Mouse (Mus musculus) 416B (cell line): ENCODE data around the gene Baiap2l2.

ENCODE experiments used
- DNase-seq: peaks from one replicate; pipeline ENCODE4 v3.0.0; 2011; ENCODE audit warnings: low read depth

The Baiap2l2 gene

DNA sequence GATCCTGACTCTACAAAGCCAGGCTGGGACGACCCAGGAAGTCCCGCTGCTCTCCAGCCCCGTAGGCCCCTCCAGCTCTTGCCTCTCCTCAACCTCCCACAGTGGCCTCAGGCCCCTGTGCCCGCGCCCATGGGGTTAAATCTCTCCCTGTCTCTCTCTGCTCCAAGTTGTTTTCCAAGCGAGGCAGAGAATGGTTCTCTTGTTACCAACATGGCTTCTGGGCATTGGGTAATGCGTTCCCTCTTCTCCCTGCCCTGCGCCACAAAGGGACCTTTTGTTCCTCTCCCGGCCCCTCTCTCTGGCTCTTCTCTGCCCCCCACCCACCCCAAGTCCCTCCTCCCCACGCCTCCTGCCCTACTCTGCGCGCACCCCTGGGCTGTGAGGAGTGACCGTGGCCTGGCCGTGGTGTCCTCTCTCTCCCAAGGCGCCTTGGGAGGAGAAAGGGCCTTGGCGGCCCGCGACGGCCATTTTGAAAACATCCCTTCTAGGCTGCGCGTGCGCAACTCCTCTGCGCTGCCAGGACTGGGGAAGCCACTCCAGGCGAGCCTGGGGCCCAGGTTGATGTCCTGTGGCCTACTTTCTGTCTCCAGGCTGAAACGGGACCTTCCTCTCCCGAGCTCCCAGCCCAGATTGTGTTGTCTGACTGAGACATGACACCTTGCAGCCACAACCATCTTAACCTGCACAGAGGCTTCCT, 72.4 kb downstream of the Baiap2l2 start:
- no peak for DNase-seq

DNA sequence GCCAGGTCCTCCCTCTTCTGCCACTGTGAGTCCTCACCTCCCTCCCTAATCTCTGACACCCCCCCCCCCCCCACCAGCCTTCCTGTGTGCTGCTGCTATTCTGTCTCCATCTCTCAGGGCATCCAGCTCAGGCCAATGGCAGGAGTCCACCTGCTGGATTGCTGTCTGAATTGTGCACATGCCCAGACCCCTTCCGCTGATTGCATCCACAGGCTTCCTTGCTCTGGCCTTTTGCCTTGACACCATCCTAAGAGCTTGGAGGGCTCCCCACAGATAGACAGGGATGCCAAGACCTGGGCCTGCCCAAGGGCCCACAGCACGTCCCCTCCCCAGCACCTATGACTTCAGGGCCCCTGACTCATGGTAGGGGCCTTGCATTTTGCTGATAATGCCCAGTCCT, 75.0 kb downstream of the Baiap2l2 start:
- DNase-seq = no peak

DNA sequence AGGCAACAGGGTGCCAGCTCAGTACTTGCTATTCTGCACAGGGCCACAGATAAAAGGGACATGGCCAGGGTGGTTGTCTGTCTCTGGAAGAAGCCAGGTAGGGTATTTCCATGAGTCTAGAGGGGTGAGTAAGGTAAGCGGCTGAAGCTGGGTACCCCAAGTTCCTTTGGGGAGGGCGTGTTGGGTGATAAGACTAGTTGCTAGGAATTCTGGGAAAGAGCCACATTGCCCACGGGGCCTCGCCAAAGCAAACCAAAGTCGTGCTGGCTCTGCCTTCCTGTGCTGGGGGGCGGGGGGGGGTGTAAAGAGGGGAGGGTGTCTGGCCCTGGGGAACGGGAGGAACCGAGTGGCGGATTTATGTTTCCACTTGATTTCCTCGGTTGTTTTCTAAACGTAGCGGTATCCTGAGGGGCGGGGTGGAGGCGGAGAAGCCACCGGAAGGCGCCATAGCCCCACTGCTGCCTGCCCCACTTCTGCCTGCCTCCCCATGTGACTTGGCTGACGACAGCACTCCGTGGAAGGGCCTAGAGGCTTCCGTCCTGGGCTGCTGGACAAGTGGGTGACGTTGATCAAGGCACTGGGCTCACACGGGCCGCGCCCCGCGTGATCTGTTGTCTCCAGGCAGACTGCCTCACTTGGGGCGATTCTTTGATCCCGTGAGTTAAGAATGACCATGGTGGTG, 76.4 kb downstream of the Baiap2l2 start:
- no peak for DNase-seq

GRCm38 (mm10) chr15:79208211-79208610, 77.1 kb downstream of the Baiap2l2 start:
- DNase-seq = no peak
